9 mouse cellular contexts compared by ENCODE assay signal in genomic region chr4:154496991-154497390, GRCm38 (mm10).
A peak's percentile ranks its signal among the peaks of the same experiment; 100 is the strongest.
DNase-seq lines count a peak whose midpoint lies in the region; ATAC-seq and TF ChIP-seq lines count a peak whose summit lies in the region.
"Had no signal": no experiment of that assay in that cellular context is flagged by ENCODE, and none has a peak within 500 bp of the region (broad histone marks: within the 10 kb centered on the region; RNA-seq: fewer than 3 reads in every experiment).

No protein-coding gene starts in this region.

- no peaks in the 10 kb centered on the region for H3K36me3 ChIP-seq in E14TG2a.4 (ENCODE audit: insufficient read depth, low read length)
- no peaks in the 10 kb centered on the region for H3K36me3 ChIP-seq in liver, embryonic 15.5 days (replicated peaks)

- no peaks in the 10 kb centered on the region for H3K9me3 ChIP-seq in E14TG2a.4 (ENCODE audit: low read length)
- H3K9me3 ChIP-seq in liver, embryonic 15.5 days (replicated peaks) = no peaks in the 10 kb centered on the region
- H3K9me3 ChIP-seq: megakaryocyte, embryonic 14.5 days had no signal

- no peak for TF ChIP-seq CTCF in E14TG2a.4 (conservative IDR thresholded peaks at IDR 0.05; ENCODE audit: low read length)

- peak overlapping the region; percentile 32 for H3K4me3 ChIP-seq in E14TG2a.4 (replicated peaks; ENCODE audit: low read length)
- no peak overlapping the region for H3K4me3 ChIP-seq in brown adipose tissue, adult 24 weeks (ENCODE audit: insufficient read depth, low read depth, low read length)
- H3K4me3 ChIP-seq in liver, embryonic 15.5 days (replicated peaks) = no peak overlapping the region
- H3K4me3 ChIP-seq: megakaryocyte, embryonic 14.5 days had no signal

- H3K9ac ChIP-seq in liver, embryonic 15.5 days = no peak overlapping the region

- peak; percentile 69 to 76 for DNase-seq in frontal cortex, postnatal 10 days (ENCODE audit: low spot score in 2 of 2)
- peak; percentile 87 for DNase-seq in heart, postnatal 36 days
- DNase-seq in layer of hippocampus, adult 18-20 months (ENCODE audit: low spot score in 2 of 2) = peak; percentile 62 to 77
- peak; percentile 46 for DNase-seq in ovary, postnatal 10 days (ENCODE audit: low spot score)
- peak; percentile 77 for DNase-seq in yolk sac, embryonic 10.5 days (ENCODE audit: low spot score)

- H3K4me1 ChIP-seq in E14TG2a.4 (replicated peaks; ENCODE audit: low read depth, low read length) = peaks cover 44% of the 10 kb centered on the region
- peaks cover 24% of the 10 kb centered on the region for H3K4me1 ChIP-seq in brown adipose tissue, adult 24 weeks (ENCODE audit: control insufficient read depth, insufficient read depth, insufficient read length, low read length)
- peaks cover 25% of the 10 kb centered on the region for H3K4me1 ChIP-seq in liver, embryonic 15.5 days (replicated peaks)
- H3K4me1 ChIP-seq: megakaryocyte, embryonic 14.5 days had no signal

- peaks cover 62% of the 10 kb centered on the region for H3K27me3 ChIP-seq in E14TG2a.4 (ENCODE audit: insufficient read depth, low read length)
- H3K27me3 ChIP-seq in liver, embryonic 15.5 days = no peaks in the 10 kb centered on the region; the same call in 1 of the 2 replicates

- H3K4me2 ChIP-seq in liver, embryonic 15.5 days = no peak overlapping the region

- intact Hi-C loops in heart, postnatal 36 days (cut with DNase I) = loop anchor here (5.0 kb wide), 1 partner anchor 45 kb away; no protein-coding TSS in a partner anchor

- ATAC-seq in liver, embryonic 15.5 days (ENCODE audit: insufficient read depth) = peak; percentile 80

- peak overlapping the region; percentile 39; the same call in 1 of the 2 replicates for H3K27ac ChIP-seq in brown adipose tissue, adult 24 weeks (replicated peaks; ENCODE audit: low read depth, low read length)
- H3K27ac ChIP-seq in liver, embryonic 15.5 days (replicated peaks) = peak overlapping the region; percentile 53

- 35% methylated on average over 7 of the region's 7 CpGs for WGBS in liver, embryonic 15.5 days (ENCODE audit: insufficient replicate concordance)
